Mouse (Mus musculus) spleen, adult 2 months (tissue): ENCODE results near the gene Slc35a1.

Experiments
- CTCF ChIP-seq: fragments of 200-500 bp; IDR thresholded peaks from 2 replicates; pipeline ENCODE4 v1.5.1; 2011; ENCODE audit warnings: mild to moderate bottlenecking, inconsistent platforms; ENCODE audit not compliant: insufficient read depth, insufficient read length, insufficient replicate concordance; ENCODE audit errors: extremely low read depth
- POLR2A ChIP-seq: fragments of 200-500 bp; IDR thresholded peaks from 2 replicates; pipeline ENCODE4 v1.6.1; 2011; ENCODE audit warnings: low read depth, low read length, inconsistent platforms

GRCm38 (mm10) chr4:34680530-34680929, 6.7 kb downstream of the Slc35a1 start:
- TF ChIP-seq CTCF (no peak), POLR2A (no peak)
